Comparison of ENCODE assay signal across 8 mouse cellular contexts in the genomic region with DNA sequence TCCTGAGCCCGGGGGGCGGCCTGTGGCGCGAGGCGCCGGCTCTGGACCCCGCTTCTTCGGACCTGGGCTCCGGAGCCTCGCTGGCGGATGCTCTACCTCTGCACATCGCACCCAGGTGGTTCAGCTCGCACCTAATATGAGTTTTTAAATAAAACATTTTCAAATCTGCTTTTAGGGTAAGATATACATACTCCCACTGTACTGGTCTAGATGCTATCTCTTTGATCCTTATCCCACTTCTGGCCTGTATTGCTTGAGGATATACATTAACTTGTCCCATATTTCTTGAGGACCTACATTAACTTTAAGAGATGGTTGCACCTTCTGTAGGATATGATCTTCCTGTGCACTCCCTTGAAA. TPM values are rescaled to one million over a fixed set of nuclear protein-coding genes. Genes with fewer than 3 reads are reported as not detected.
DNase-seq lines count a peak whose midpoint lies in the region; ATAC-seq and TF ChIP-seq lines count a peak whose summit lies in the region.

No protein-coding gene starts in this region.

- H3K36me3 ChIP-seq in kidney, adult 2 months (ENCODE audit: control insufficient read depth, insufficient read depth, low read length) = no peaks in the 10 kb centered on the region
- peaks cover 19% of the 10 kb centered on the region for H3K36me3 ChIP-seq in embryonic facial prominence, embryonic 10.5 days (replicated peaks)
- H3K36me3 ChIP-seq in hindbrain, embryonic 15.5 days = peaks cover 14% of the 10 kb centered on the region
- H3K36me3 ChIP-seq in midbrain, embryonic 13.5 days = peaks cover 6% of the 10 kb centered on the region

- H3K27ac ChIP-seq in kidney, adult 2 months (ENCODE audit: insufficient read depth, low read depth, low read length) = no peak overlapping the region
- H3K27ac ChIP-seq in embryonic facial prominence, embryonic 10.5 days (replicated peaks) = peak overlapping the region; percentile 88
- peak overlapping the region; percentile 70 for H3K27ac ChIP-seq in hindbrain, embryonic 15.5 days (replicated peaks)
- peak overlapping the region; percentile 65 for H3K27ac ChIP-seq in midbrain, embryonic 13.5 days

- no peak for TF ChIP-seq POLR2A in kidney, adult 2 months (IDR thresholded peaks at IDR 0.05; ENCODE audit: low read depth, low read length)

- no peak for DNase-seq in kidney, adult 2 months
- DNase-seq in kidney, adult 8-10 months = no peak
- DNase-seq in embryonic facial prominence, embryonic 10.5 days (ENCODE audit: low spot score) = no peak
- no peak for DNase-seq in right cerebral cortex, postnatal 10 days (ENCODE audit: low spot score in 2 of 2)
- DNase-seq in adipocyte (ENCODE audit: low spot score) = no peak
- no peak for DNase-seq in right cerebral cortex, postnatal 25 days

- peaks cover 62% of the 10 kb centered on the region for H3K9me3 ChIP-seq in embryonic facial prominence, embryonic 10.5 days
- peaks cover 50% of the 10 kb centered on the region for H3K9me3 ChIP-seq in hindbrain, embryonic 15.5 days
- H3K9me3 ChIP-seq in midbrain, embryonic 13.5 days = peaks cover 42% of the 10 kb centered on the region

- peak overlapping the region; percentile 83 for H3K4me2 ChIP-seq in hindbrain, embryonic 15.5 days
- H3K4me2 ChIP-seq in midbrain, embryonic 13.5 days (replicated peaks) = peak overlapping the region; percentile 61

- no peaks in the 10 kb centered on the region for H3K4me1 ChIP-seq in kidney, adult 2 months (ENCODE audit: control insufficient read depth, insufficient read depth, low read length)
- H3K4me1 ChIP-seq in embryonic facial prominence, embryonic 10.5 days = peaks cover 3% of the 10 kb centered on the region; the same call in 1 of the 2 replicates
- peaks cover 2% of the 10 kb centered on the region; the same call in 1 of the 2 replicates for H3K4me1 ChIP-seq in hindbrain, embryonic 15.5 days (replicated peaks)
- no peaks in the 10 kb centered on the region for H3K4me1 ChIP-seq in midbrain, embryonic 13.5 days (replicated peaks)

- no peak for ATAC-seq in hindbrain, embryonic 15.5 days (ENCODE audit: low FRiP score, low read depth)
- no peak; the same call in 1 of the 2 replicates for ATAC-seq in midbrain, embryonic 13.5 days

- no peak for TF ChIP-seq CTCF in kidney, adult 2 months (conservative IDR thresholded peaks at IDR 0.05; ENCODE audit: insufficient read depth, insufficient read length, low read depth, low read length)

- H3K27me3 ChIP-seq in kidney, adult 2 months (replicated peaks; ENCODE audit: control insufficient read depth, insufficient read depth, low read length) = no peaks in the 10 kb centered on the region
- no peaks in the 10 kb centered on the region for H3K27me3 ChIP-seq in embryonic facial prominence, embryonic 10.5 days (replicated peaks; ENCODE audit: low read depth, poor library complexity, severe bottlenecking)
- H3K27me3 ChIP-seq in hindbrain, embryonic 15.5 days = no peaks in the 10 kb centered on the region
- no peaks in the 10 kb centered on the region for H3K27me3 ChIP-seq in midbrain, embryonic 13.5 days

- H3K4me3 ChIP-seq in kidney, adult 2 months (ENCODE audit: insufficient read depth, low read depth, low read length) = peak overlapping the region; percentile 72
- H3K4me3 ChIP-seq in embryonic facial prominence, embryonic 10.5 days = peak overlapping the region; percentile 60
- H3K4me3 ChIP-seq in hindbrain, embryonic 15.5 days = peak overlapping the region; percentile 52
- peak overlapping the region; percentile 46 for H3K4me3 ChIP-seq in midbrain, embryonic 13.5 days (replicated peaks)

- peak overlapping the region; percentile 64 for H3K9ac ChIP-seq in hindbrain, embryonic 15.5 days
- H3K9ac ChIP-seq in midbrain, embryonic 13.5 days (replicated peaks) = peak overlapping the region; percentile 75

- 6% methylated on average over 13 of the region's 13 CpGs for WGBS in kidney, adult 2 months
- WGBS in embryonic facial prominence, embryonic 10.5 days = 5% methylated on average over 13 of the region's 13 CpGs
- WGBS in hindbrain, embryonic 15.5 days = 4% methylated on average over 12 of the region's 13 CpGs
- 5% methylated on average over 13 of the region's 13 CpGs for WGBS in midbrain, embryonic 13.5 days

RNA-seq across cellular contexts. Expression of a gene that starts 46.3 kb away (rescaled TPM):
- not detected in 2 replicates for polyA plus RNA-seq in kidney, adult 2 months (2012; rRNA removed)
- polyA plus RNA-seq in embryonic facial prominence, embryonic 10.5 days (2016; fragmentation: Nextera tagmentation; extraction: Ambion mirVana) = 0.11 TPM in 1 of 2 replicates, not detected in the other
- 0.14 TPM in 1 of 2 replicates, not detected in the other for polyA plus RNA-seq in hindbrain, embryonic 15.5 days (2015; fragmentation: Nextera tagmentation; extraction: Ambion mirVana)
- polyA plus RNA-seq in midbrain, embryonic 13.5 days (2015; fragmentation: Nextera tagmentation; extraction: Ambion mirVana) = 0.13 TPM in 1 of 2 replicates, not detected in the other
